Mouse (Mus musculus): ENCODE measurements around the gene Rsl24d1. TPM values are rescaled to one million over a fixed set of nuclear protein-coding genes. Genes with fewer than 3 reads are reported as not detected.
A peak's percentile ranks its signal among the peaks of the same experiment; 100 is the strongest.
"Not testable (repeated sequence)": the region's sequence is repeated elsewhere in the genome, so short reads cannot be mapped to it uniquely, and the experiment has no call there.

Gene Rsl24d1
- polyA plus RNA-seq, 1 experiment from 2014 or later = 86.3 TPM

DNA sequence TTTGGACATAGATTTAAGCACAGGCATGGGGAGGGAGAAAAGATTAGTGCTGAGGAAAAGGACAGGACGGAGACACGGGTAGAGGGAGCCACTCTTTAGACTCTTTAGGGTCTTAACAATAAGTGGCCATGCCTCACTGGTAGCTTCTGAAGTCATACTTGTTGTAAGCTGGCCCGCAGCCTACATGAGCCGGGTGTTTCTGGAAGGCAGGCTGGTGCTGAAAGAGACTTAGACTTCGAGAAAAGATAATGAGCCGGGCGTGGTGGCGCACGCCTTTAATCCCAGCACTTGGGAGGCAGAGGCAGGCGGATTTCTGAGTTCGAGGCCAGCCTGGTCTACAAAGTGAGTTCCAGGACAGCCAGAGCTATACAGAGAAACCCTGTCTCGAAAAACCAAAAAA lies 33.9 kb upstream of the Rsl24d1 start:
- ATAC-seq (replicated peaks; ENCODE audit: extremely low read depth, insufficient read depth, low FRiP score); H3K27me3 ChIP-seq (ENCODE audit: control insufficient read depth, insufficient read depth, low read length); H3K9ac ChIP-seq (ENCODE audit: low read length); H3K36me3 ChIP-seq (ENCODE audit: control insufficient read depth, insufficient read depth); H3K4me1 ChIP-seq (ENCODE audit: control insufficient read depth, insufficient read depth, low read length); H3K4me2 ChIP-seq (ENCODE audit: low read depth, low read length); H3K27ac ChIP-seq (ENCODE audit: low read length); H3K9me3 ChIP-seq (replicated peaks; ENCODE audit: control insufficient read depth, low read length); H3K4me3 ChIP-seq (ENCODE audit: low read length): not testable (repeated sequence)
- WGBS = 76% methylated on average over 9 of the region's 12 CpGs

DNA sequence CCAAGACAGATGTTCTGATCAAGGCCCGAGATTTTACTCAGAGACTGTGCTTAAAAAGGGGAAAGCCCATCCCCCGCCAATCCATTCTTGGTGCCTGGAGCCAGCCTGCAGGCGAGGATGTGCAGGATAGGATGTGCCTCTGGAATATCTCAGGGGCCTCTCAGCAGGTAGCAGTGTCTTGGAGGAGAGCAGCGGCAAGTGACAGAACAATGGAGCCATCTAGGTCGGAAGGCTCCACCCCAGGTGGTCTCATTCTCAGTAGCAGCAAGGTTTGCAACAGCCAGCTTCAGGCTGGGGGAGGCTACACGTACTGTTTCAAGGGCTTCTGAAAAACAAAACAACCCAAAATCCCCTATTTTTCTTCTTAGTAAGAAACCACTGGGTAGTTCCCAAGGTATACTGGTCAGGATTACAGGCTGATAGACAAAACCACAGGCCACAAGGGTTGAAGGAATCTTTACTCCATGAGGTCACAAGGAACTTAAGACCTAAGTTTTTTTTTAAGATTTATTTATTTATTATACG lies 33.4 kb upstream of the Rsl24d1 start:
- no peaks in the 10 kb centered on the region for H3K27me3 ChIP-seq (ENCODE audit: control insufficient read depth, insufficient read depth, low read length)
- H3K27ac ChIP-seq (ENCODE audit: low read length) = no peak overlapping the region
- 57% methylated on average over 7 of the region's 7 CpGs for WGBS
- no peaks in the 10 kb centered on the region for H3K4me1 ChIP-seq (ENCODE audit: control insufficient read depth, insufficient read depth, low read length)
- ATAC-seq (replicated peaks; ENCODE audit: extremely low read depth, insufficient read depth, low FRiP score) = no peak
- no peak overlapping the region for H3K9ac ChIP-seq (ENCODE audit: low read length)
- no peaks in the 10 kb centered on the region for H3K9me3 ChIP-seq (replicated peaks; ENCODE audit: control insufficient read depth, low read length)
- no peak overlapping the region for H3K4me2 ChIP-seq (ENCODE audit: low read depth, low read length)
- no peak overlapping the region for H3K4me3 ChIP-seq (ENCODE audit: low read length)
- no peaks in the 10 kb centered on the region for H3K36me3 ChIP-seq (ENCODE audit: control insufficient read depth, insufficient read depth)

DNA sequence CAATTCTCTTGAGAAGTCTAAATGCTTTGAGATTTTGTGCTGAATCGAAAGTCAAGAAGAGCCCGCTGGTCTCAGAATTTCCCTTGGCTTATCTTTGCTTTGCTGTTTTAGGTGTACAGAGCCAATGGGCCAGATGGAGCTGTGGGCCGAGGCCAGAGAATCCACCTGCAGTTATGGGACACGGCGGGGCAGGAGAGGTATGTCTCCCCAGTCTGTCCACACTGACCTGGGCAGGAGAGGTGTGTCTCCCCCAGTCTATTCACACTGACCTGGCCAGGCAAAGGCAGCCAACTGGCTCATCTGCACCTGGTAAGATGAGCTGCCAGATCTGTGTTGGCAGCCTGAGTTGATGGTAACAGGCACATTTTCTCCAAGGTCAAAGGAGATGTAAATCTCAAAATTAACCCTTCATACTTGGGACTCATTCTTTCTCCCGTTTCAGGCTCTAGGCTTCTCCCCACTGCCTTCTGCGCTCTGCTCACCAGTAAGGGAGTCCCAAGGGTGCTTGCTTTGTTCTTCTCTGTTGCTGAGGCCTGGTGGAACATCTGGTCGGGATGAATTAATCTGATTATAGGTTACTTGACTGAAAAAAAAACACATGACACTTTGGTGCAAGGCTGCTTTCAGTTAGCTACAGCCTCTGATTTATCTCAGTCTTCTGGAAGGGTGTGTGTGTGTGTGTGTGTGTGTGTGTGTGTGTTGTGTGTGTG lies 30.8 kb upstream of the Rsl24d1 start:
- no peak for ATAC-seq (replicated peaks; ENCODE audit: extremely low read depth, insufficient read depth, low FRiP score)
- peaks cover 3% of the 10 kb centered on the region; the same call in 1 of the 2 replicates for H3K4me1 ChIP-seq (ENCODE audit: control insufficient read depth, insufficient read depth, low read length)
- WGBS = 73% methylated on average over 8 of the region's 8 CpGs

DNA sequence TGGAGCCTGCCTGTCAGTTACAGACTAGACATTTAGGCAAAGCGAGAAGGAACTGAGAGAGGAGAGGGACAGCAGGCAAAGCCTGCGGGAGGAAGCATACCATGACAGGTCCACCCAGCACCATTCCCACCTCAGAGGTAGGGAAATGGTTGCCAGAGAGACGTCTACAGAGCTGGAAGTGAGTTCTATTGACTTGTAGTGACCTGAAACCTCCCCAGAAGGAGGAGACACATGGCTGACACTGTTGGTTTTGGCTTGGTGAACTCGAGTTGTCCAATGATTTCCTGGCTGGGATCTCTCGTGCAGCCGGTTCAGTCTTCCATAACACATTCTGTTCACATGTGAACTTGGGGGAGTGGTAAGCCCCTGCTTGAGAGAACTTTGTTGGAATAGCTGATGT lies 29.3 kb upstream of the Rsl24d1 start:
- no peak overlapping the region for H3K9ac ChIP-seq (ENCODE audit: low read length)
- H3K27me3 ChIP-seq (ENCODE audit: control insufficient read depth, insufficient read depth, low read length) = no peaks in the 10 kb centered on the region
- no peak overlapping the region for H3K4me2 ChIP-seq (ENCODE audit: low read depth, low read length)
- no peaks in the 10 kb centered on the region for H3K9me3 ChIP-seq (replicated peaks; ENCODE audit: control insufficient read depth, low read length)
- H3K36me3 ChIP-seq (ENCODE audit: control insufficient read depth, insufficient read depth) = no peaks in the 10 kb centered on the region
- ATAC-seq (replicated peaks; ENCODE audit: extremely low read depth, insufficient read depth, low FRiP score) = no peak
- no peak overlapping the region for H3K4me3 ChIP-seq (ENCODE audit: low read length)
- 51% methylated on average over 6 of the region's 6 CpGs for WGBS
- no peak overlapping the region for H3K27ac ChIP-seq (ENCODE audit: low read length)
- peaks cover 3% of the 10 kb centered on the region; the same call in 1 of the 2 replicates for H3K4me1 ChIP-seq (ENCODE audit: control insufficient read depth, insufficient read depth, low read length)

More for the DNA sequence above, 30.8 kb upstream of the Rsl24d1 start:
- no peak overlapping the region for H3K4me3 ChIP-seq (ENCODE audit: low read length)
- no peaks in the 10 kb centered on the region for H3K27me3 ChIP-seq (ENCODE audit: control insufficient read depth, insufficient read depth, low read length)
- H3K9ac ChIP-seq (ENCODE audit: low read length) = no peak overlapping the region
- no peaks in the 10 kb centered on the region for H3K9me3 ChIP-seq (replicated peaks; ENCODE audit: control insufficient read depth, low read length)
- H3K4me2 ChIP-seq (ENCODE audit: low read depth, low read length) = no peak overlapping the region
- no peaks in the 10 kb centered on the region for H3K36me3 ChIP-seq (ENCODE audit: control insufficient read depth, insufficient read depth)
- H3K27ac ChIP-seq (ENCODE audit: low read length) = no peak overlapping the region

DNA sequence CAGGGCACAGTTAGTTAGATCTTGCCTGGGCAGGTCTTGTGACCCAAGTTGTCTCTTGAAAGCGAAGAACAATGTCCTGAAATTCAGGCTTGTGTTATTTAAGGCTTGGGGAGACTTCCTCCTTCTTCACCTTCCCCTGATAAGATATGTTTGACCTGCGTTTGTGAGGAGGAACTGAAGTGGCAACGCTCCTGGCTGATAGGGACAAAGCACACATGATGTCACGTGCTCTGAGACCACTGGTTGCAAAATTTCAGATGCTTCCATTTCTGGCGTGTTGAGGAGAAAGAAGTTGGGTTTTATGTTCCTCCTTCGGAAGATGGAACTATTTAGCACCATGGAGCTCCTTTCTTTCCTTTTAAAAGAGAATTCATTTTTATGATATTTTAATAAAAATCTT lies 27.4 kb upstream of the Rsl24d1 start:
- no peak overlapping the region for H3K9ac ChIP-seq (ENCODE audit: low read length)
- H3K4me1 ChIP-seq (ENCODE audit: control insufficient read depth, insufficient read depth, low read length) = peaks cover 3% of the 10 kb centered on the region; the same call in 1 of the 2 replicates
- 38% methylated on average over 6 of the region's 6 CpGs for WGBS
- H3K4me3 ChIP-seq (ENCODE audit: low read length) = no peak overlapping the region
- H3K36me3 ChIP-seq (ENCODE audit: control insufficient read depth, insufficient read depth) = no peaks in the 10 kb centered on the region
- H3K9me3 ChIP-seq (replicated peaks; ENCODE audit: control insufficient read depth, low read length) = no peaks in the 10 kb centered on the region
- peak overlapping the region; percentile 20; the same call in 1 of the 2 replicates for H3K27ac ChIP-seq (ENCODE audit: low read length)
- no peak overlapping the region for H3K4me2 ChIP-seq (ENCODE audit: low read depth, low read length)
- H3K27me3 ChIP-seq (ENCODE audit: control insufficient read depth, insufficient read depth, low read length) = no peaks in the 10 kb centered on the region
- no peak for ATAC-seq (replicated peaks; ENCODE audit: extremely low read depth, insufficient read depth, low FRiP score)

DNA sequence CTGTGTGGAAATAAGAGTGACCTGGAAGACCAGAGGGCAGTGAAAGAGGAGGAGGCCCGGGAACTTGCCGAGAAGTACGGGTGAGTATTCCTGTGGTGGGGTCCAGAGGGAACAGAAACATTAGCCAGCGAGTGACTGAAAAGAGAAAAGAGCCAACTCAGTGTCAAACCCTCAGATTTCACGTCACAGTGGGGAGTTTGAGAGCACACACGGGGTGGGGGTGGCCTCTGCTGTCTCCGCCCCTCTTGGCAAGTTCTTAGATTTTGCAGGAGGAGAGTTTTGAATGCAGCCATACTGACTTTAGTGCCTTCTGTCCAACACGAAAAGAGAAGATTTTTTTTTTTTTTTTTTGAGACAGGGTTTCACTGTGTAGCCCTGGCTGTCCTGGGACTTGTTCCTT lies 26.1 kb upstream of the Rsl24d1 start:
- H3K36me3 ChIP-seq (ENCODE audit: control insufficient read depth, insufficient read depth) = no peaks in the 10 kb centered on the region
- H3K4me3 ChIP-seq (ENCODE audit: low read length) = no peak overlapping the region
- no peaks in the 10 kb centered on the region for H3K9me3 ChIP-seq (replicated peaks; ENCODE audit: control insufficient read depth, low read length)
- H3K4me1 ChIP-seq (ENCODE audit: control insufficient read depth, insufficient read depth, low read length) = peaks cover 3% of the 10 kb centered on the region; the same call in 1 of the 2 replicates
- WGBS = 49% methylated on average over 8 of the region's 8 CpGs
- H3K4me2 ChIP-seq (ENCODE audit: low read depth, low read length) = no peak overlapping the region
- no peak overlapping the region for H3K27ac ChIP-seq (ENCODE audit: low read length)
- no peak for ATAC-seq (replicated peaks; ENCODE audit: extremely low read depth, insufficient read depth, low FRiP score)
- H3K9ac ChIP-seq (ENCODE audit: low read length) = no peak overlapping the region
- no peaks in the 10 kb centered on the region for H3K27me3 ChIP-seq (ENCODE audit: control insufficient read depth, insufficient read depth, low read length)

DNA sequence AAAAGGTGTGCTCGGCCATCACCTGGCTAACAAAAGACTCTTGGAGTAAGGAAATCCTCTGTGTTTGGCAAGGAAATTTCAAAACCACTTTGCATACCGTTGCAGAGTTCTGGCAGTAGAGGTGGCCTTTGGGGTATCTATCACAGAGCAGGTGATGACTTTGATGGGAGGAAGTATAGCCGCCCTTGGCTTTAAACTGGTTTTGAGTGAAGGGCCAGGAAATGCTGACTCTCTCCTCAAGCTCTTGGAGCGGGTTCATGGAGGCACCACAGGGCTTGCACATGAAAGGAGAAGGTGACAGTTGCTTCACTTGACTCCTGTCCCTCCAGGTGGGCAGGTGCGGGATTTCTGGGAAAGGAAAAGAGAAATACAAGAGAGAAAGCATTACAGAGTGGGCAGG lies 25.6 kb upstream of the Rsl24d1 start:
- H3K27me3 ChIP-seq (ENCODE audit: control insufficient read depth, insufficient read depth, low read length) = no peaks in the 10 kb centered on the region
- H3K27ac ChIP-seq (ENCODE audit: low read length) = peak overlapping the region; percentile 4; the same call in 1 of the 2 replicates
- H3K36me3 ChIP-seq (ENCODE audit: control insufficient read depth, insufficient read depth) = no peaks in the 10 kb centered on the region
- peaks cover 3% of the 10 kb centered on the region; the same call in 1 of the 2 replicates for H3K4me1 ChIP-seq (ENCODE audit: control insufficient read depth, insufficient read depth, low read length)
- H3K4me3 ChIP-seq (ENCODE audit: low read length) = no peak overlapping the region
- no peak for ATAC-seq (replicated peaks; ENCODE audit: extremely low read depth, insufficient read depth, low FRiP score)
- WGBS = 59% methylated on average over 5 of the region's 5 CpGs
- H3K9me3 ChIP-seq (replicated peaks; ENCODE audit: control insufficient read depth, low read length) = no peaks in the 10 kb centered on the region
- H3K9ac ChIP-seq (ENCODE audit: low read length) = no peak overlapping the region
- H3K4me2 ChIP-seq (ENCODE audit: low read depth, low read length) = no peak overlapping the region

DNA sequence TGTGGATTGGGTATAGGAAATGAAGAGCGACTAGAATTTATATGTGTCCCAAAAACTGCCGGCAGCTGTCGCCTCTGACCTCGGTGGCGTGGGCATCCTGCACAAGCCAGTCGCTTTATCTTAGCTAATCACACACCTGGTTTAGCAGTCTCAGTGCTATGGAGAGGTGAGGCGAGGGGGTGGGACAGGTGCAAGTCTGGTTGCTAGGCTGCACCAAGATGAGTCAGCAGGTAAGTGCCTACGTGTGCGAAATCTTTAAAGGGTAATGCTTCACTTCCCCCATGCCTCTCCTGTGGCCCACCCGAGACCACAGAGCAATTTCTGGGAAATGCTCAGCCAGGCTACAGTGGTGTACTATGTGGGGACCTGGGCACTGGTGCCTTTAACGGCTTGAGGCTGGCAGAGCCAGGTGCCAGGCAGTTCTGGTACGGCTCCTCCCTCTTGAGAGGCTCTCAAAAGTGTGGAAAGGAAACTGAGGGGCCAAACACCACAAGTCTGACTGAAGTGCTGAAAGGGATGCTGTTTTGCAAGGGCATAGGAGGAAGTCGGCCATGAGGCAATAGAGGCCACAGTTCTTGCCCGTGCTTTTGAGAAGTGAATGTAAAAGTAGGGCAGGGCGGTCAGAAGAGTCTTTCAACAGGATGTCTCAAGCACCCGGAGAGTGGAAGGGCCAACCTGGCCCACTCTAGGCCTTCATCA lies 23.9 kb upstream of the Rsl24d1 start:
- Histone ChIP-seq H3K4me3 (ENCODE audit: low read length) (no peak overlapping the region), H3K27me3 (ENCODE audit: control insufficient read depth, insufficient read depth, low read length) (no peaks in the 10 kb centered on the region), H3K4me2 (ENCODE audit: low read depth, low read length) (no peak overlapping the region), H3K27ac (ENCODE audit: low read length) (peak overlapping the region; percentile 68), H3K4me1 (ENCODE audit: control insufficient read depth, insufficient read depth, low read length) (peaks cover 3% of the 10 kb centered on the region; the same call in 1 of the 2 replicates), H3K9me3 (replicated peaks; ENCODE audit: control insufficient read depth, low read length) (no peaks in the 10 kb centered on the region), H3K36me3 (ENCODE audit: control insufficient read depth, insufficient read depth) (no peaks in the 10 kb centered on the region), H3K9ac (ENCODE audit: low read length) (no peak overlapping the region)
- 56% methylated on average over 16 of the region's 16 CpGs for WGBS
- peak; percentile 64 for ATAC-seq (replicated peaks; ENCODE audit: extremely low read depth, insufficient read depth, low FRiP score)

DNA sequence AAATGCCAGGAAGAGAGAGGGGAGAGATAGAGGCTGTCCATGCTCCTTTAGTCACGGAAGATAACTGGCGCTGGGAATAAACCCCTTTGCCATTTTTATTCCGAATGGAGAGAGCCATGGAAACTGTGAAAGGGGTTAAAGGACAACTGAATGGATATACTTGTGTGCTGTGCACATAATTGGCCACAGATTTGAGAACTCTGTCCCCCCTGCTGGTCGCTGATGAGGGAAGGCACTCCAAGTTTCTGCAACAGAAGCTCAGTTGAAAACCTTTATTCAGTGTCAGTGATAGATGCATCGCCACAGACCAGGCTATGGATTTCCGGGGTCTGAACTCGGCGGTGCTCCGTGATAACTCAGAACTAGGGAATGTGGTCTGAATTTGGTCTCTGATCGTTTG lies 23.1 kb upstream of the Rsl24d1 start:
- Histone ChIP-seq H3K27ac (ENCODE audit: low read length) (peak overlapping the region; percentile 68), H3K4me2 (ENCODE audit: low read depth, low read length) (no peak overlapping the region)

More for the DNA sequence above, 23.1 kb upstream of the Rsl24d1 start:
- Histone ChIP-seq H3K27me3 (ENCODE audit: control insufficient read depth, insufficient read depth, low read length) (no peaks in the 10 kb centered on the region), H3K9me3 (replicated peaks; ENCODE audit: control insufficient read depth, low read length) (no peaks in the 10 kb centered on the region), H3K9ac (ENCODE audit: low read length) (no peak overlapping the region), H3K4me1 (ENCODE audit: control insufficient read depth, insufficient read depth, low read length) (peaks cover 3% of the 10 kb centered on the region; the same call in 1 of the 2 replicates), H3K36me3 (ENCODE audit: control insufficient read depth, insufficient read depth) (no peaks in the 10 kb centered on the region), H3K4me3 (ENCODE audit: low read length) (no peak overlapping the region)
- ATAC-seq (replicated peaks; ENCODE audit: extremely low read depth, insufficient read depth, low FRiP score) = no peak
- 74% methylated on average over 10 of the region's 10 CpGs for WGBS

Measured in heart, embryonic 16.5 days (tissue).